Mouse (Mus musculus) layer of hippocampus, adult 9-11 months (tissue): Measurements from ENCODE around the gene Runx2.

Source experiments
- DNase-seq: peaks from one replicate; pipeline ENCODE4 v3.0.0; 2022

The Runx2 gene

DNA sequence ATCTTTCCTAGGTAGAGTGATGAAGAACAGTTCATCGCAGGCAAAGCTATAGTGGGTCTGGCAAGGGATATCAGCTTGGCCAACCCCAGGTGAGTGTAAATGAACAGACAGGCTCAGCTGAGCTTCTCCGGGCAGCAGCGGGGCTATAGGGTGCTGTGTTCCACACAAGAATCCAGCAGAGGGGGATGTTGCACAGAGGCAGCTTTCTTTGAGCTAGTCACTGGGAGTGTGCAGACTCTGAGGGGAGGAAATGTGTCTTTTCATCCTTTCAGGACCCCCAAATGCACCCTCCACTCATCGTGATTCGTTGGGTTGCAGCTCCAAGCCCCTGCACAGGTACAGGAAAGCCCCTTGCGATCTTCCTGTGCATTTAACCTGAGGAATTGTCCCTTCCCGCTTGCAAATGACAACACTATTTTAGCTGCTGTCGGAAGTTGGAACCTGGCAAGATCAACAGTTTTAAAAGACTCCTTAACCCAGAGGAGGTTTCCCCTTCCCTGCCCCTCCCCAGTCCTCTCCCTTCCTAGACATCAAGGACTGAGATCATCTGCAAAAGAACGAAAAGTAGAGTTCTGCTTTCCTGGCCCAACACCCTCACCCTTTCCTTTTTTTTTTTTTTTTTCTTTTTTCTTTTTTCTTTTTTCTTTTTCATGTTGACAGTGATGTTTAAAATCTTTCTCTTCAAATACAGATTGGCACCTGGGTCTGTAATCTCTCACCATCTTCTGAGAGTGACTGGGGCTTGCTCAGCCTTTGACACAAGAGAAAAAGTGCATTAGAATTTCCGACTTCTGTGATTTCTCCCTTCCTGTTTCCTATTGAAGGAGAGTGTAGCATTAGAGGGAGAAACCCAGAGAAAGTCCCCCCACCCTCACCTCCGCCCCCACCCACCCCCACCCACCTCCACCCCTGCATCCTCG is 358.7 kb downstream of the Runx2 start:
- peak; percentile 35 for DNase-seq

DNA sequence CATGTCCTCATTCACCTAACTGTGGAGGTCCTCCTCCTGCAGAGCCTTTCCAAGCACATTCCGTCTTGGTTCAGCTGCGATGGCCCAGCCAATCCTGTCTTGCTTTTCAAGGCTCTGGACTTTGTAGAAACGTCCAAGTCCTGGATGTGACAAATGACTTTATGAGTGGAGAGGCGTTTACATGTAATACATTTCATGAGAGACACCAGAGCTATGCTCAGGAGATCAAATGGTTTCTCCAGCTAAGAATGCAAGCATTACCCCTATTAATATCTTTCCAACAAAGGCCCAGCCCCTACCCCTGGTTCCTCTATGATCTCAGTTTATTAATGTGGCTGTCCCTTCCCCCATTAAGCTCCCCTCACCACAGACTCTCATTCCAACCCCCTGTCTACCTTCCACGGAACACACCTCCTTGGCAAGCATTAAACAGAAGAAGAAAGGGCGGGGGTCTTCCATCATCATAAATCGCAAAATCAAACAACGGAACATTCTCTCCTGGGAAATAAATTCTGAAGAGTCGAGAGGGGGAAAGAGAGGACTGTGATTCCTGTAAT is 364.6 kb downstream of the Runx2 start:
- no peak for DNase-seq
